Mouse (Mus musculus): ENCODE results near the gene Il25. TPM values are rescaled to one million over a fixed set of nuclear protein-coding genes. Genes with fewer than 3 reads are reported as not detected.

The Il25 gene
- polyA plus RNA-seq, 1 experiment from 2014 or later = 1.3 TPM

DNA sequence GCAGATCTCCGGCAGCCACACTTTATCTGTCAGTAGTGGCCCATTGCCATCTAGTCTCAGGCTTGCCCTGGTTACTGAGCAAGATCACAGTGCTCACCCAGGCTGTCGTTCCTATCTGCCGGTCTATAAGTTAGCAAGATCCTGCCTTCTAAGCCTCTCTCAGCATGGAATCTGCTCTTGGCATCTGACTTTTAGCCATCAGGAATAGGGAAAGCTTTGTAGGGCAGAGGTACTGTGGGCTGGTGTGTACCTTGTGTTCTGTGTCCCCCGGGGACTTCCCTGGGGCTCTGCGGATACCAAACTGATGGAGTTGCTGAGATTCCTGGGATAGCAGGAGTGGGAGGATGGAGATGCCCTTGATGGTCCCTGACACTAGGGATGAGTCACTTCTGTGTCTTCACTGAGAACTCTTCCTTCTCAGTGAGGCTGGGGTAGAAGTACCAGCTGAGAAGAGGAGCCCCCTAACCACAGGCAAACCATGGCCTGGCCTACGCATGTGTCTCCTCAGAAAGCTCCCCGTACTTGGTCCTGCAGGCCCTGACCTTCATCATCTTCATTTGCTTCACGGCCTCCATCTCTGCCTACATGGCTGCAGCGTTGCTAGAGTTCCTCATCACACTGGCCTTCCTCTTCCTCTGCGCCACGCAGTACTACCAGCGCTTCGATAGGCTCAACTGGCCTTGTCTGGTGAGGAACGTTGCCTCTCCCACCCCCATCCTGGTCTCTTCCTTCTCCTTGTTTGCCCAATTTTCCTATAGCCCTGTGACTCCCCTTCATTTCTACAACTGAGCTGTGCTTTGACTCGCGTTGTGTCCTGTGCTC, 5.1 kb downstream of the Il25 start:
- no peaks in the 10 kb centered on the region for H3K36me3 ChIP-seq (ENCODE audit: control insufficient read depth, insufficient read depth, low read length)
- ATAC-seq = no peak
- no peaks in the 10 kb centered on the region for H3K9me3 ChIP-seq (ENCODE audit: control insufficient read depth, low read length)
- H3K4me2 ChIP-seq (ENCODE audit: low read length) = no peak overlapping the region
- no peaks in the 10 kb centered on the region; the same call in 1 of the 2 replicates for H3K27me3 ChIP-seq (replicated peaks; ENCODE audit: control insufficient read depth, insufficient read depth, low read length)
- no peak overlapping the region for H3K4me3 ChIP-seq (ENCODE audit: low read length)
- H3K9ac ChIP-seq (ENCODE audit: low read depth, low read length) = no peak overlapping the region
- WGBS = 91% methylated on average over 16 of the region's 16 CpGs
- H3K4me1 ChIP-seq (ENCODE audit: control insufficient read depth, insufficient read depth, low read depth, low read length) = peaks cover 4% of the 10 kb centered on the region
- H3K27ac ChIP-seq (ENCODE audit: low read depth, low read length) = no peak overlapping the region

DNA sequence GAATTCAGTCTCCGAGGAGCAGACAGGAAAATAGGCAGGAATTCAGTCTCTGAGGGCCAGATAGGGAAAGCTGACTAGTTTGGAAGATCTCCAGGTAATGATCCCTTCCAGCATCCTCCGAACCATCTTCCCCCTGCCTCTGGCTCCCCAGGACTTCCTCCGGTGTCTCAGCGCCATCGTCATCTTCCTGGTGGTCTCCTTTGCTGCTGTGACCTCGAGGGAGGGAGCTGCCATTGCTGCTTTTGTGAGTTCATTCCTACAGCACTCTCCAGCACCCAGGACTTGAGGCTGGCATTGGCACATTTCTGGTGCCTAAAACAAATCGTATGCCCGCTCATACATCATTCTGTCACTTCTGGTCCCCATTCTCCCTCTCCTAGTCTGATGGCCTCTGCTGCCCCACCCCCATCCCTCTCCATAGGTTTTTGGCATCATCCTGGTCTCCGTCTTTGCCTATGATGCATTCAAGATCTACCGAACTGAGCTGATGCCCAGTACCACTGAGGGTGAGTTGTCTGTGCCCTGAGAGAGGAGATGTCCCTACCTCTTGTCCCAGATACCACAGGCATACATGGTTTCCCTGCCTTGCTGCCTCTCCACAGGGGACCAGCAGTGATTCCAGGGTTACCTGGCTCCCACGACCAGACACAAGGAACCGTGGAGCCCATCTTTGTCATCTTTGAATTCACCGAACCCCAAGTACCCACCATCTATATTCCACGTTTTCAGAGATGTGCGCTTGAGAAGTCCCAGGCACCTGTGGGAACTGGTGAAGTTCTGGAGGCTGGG, 6.1 kb downstream of the Il25 start:
- Histone ChIP-seq H3K36me3 (ENCODE audit: control insufficient read depth, insufficient read depth, low read length) (no peaks in the 10 kb centered on the region), H3K27me3 (replicated peaks; ENCODE audit: control insufficient read depth, insufficient read depth, low read length) (no peaks in the 10 kb centered on the region; the same call in 1 of the 2 replicates), H3K9ac (ENCODE audit: low read depth, low read length) (no peak overlapping the region), H3K4me1 (ENCODE audit: control insufficient read depth, insufficient read depth, low read depth, low read length) (no peaks in the 10 kb centered on the region), H3K4me3 (ENCODE audit: low read length) (no peak overlapping the region), H3K4me2 (ENCODE audit: low read length) (no peak overlapping the region), H3K27ac (ENCODE audit: low read depth, low read length) (no peak overlapping the region), H3K9me3 (ENCODE audit: control insufficient read depth, low read length) (no peaks in the 10 kb centered on the region)
- 70% methylated on average over 15 of the region's 15 CpGs for WGBS
- no peak for ATAC-seq

DNA sequence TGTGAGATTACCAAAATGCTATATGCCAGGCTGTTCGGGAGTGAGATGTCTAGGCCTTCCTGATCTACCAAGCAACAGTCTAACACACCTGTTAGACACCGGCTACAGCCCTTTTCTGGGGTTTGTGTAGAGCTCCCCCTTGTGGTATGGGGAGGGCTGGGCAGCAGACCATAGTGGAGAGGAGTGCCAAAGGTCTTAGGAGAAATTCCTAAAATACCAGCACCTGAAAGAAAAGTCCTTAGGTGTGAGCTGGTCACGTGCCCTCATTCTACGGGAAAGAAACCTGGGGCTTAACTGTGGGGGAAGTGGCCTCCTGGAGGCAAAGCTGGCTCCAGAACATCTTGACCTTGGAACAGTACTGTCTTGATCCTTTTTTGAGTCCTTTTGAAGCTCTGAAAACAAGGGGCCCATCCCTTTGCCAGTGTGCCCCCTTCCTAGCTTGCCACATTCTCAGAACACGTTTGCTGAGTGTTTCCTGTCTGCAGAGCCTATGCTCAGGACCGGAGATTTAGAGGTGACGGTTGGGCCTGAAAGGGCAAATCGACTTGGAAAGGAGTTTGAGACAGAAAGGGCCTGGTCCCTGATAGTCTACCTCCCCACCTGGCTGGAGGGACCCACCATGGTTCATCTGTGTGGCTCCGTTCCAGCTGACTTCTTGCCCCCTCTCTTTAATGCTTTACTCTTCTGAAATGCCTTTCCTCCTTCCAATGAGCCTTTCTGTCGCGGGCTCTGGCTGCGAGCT, 7.1 kb downstream of the Il25 start:
- Histone ChIP-seq H3K27ac (ENCODE audit: low read depth, low read length) (no peak overlapping the region), H3K36me3 (ENCODE audit: control insufficient read depth, insufficient read depth, low read length) (no peaks in the 10 kb centered on the region), H3K9ac (ENCODE audit: low read depth, low read length) (no peak overlapping the region), H3K9me3 (ENCODE audit: control insufficient read depth, low read length) (no peaks in the 10 kb centered on the region), H3K4me3 (ENCODE audit: low read length) (no peak overlapping the region), H3K4me2 (ENCODE audit: low read length) (no peak overlapping the region), H3K27me3 (replicated peaks; ENCODE audit: control insufficient read depth, insufficient read depth, low read length) (no peaks in the 10 kb centered on the region; the same call in 1 of the 2 replicates), H3K4me1 (ENCODE audit: control insufficient read depth, insufficient read depth, low read depth, low read length) (no peaks in the 10 kb centered on the region)
- ATAC-seq = no peak
- WGBS = 54% methylated on average over 12 of the region's 12 CpGs

GRCm38 (mm10) chr14:54940176-54940530, 7.7 kb downstream of the Il25 start:
- Histone ChIP-seq H3K9me3 (ENCODE audit: control insufficient read depth, low read length) (no peaks in the 10 kb centered on the region), H3K27me3 (replicated peaks; ENCODE audit: control insufficient read depth, insufficient read depth, low read length) (no peaks in the 10 kb centered on the region; the same call in 1 of the 2 replicates), H3K4me2 (ENCODE audit: low read length) (no peak overlapping the region), H3K4me1 (ENCODE audit: control insufficient read depth, insufficient read depth, low read depth, low read length) (no peaks in the 10 kb centered on the region), H3K27ac (ENCODE audit: low read depth, low read length) (no peak overlapping the region), H3K9ac (ENCODE audit: low read depth, low read length) (no peak overlapping the region), H3K4me3 (ENCODE audit: low read length) (no peak overlapping the region), H3K36me3 (ENCODE audit: control insufficient read depth, insufficient read depth, low read length) (no peaks in the 10 kb centered on the region)
- no peak for ATAC-seq
- WGBS = 87% methylated on average over 3 of the region's 3 CpGs

DNA sequence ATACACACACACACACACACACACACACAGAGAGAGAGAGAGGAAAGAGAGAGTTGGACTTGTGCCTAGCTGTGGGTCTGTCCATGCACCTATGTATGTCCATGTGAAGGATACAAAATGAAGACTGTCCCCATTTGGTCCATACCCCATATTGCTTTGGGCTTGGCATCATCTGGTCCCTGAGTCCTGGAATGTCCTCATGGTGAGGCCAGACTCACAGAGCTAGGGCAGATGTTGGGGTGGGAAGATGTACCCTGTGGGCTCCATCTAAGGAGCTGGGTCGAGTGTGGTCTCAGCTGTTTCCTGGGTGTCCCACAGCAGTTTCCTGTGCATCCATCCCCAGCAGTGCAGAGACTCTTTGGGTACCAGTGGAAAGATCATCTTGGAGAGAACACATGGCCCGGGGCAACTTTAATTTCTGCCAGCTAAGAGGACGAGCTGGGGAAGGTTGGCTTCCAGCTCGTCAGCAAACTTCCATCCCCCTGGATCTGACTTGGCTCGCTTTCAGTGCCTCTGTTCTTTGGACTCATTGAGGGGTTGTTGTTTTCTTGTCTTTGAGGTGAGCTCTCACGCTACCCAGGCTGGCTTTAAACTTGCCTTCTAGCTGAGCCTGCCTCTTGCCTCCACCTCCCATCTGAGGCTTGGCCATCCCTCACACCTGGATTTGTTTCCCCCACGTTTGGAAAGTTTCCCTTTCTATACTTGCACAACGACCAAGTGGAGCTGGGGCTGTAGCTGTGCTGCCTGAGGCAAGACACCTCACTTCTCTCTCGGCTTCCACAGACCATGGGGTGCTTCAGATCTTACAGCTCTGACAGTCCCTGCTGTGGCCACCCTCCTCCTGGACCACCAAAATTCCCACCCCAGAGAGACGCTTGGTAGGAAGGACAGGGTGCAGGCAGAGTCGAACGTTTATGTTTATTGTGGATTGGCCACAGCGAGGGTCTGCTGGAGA, 8.8 kb downstream of the Il25 start:
- Histone ChIP-seq H3K4me3 (ENCODE audit: low read length) (no peak overlapping the region), H3K27ac (ENCODE audit: low read depth, low read length) (no peak overlapping the region), H3K9me3 (ENCODE audit: control insufficient read depth, low read length) (no peaks in the 10 kb centered on the region), H3K4me1 (ENCODE audit: control insufficient read depth, insufficient read depth, low read depth, low read length) (no peaks in the 10 kb centered on the region), H3K4me2 (ENCODE audit: low read length) (no peak overlapping the region), H3K36me3 (ENCODE audit: control insufficient read depth, insufficient read depth, low read length) (no peaks in the 10 kb centered on the region), H3K27me3 (replicated peaks; ENCODE audit: control insufficient read depth, insufficient read depth, low read length) (no peaks in the 10 kb centered on the region; the same call in 1 of the 2 replicates), H3K9ac (ENCODE audit: low read depth, low read length) (no peak overlapping the region)
- no peak for ATAC-seq
- WGBS = 67% methylated on average over 13 of the region's 13 CpGs

DNA sequence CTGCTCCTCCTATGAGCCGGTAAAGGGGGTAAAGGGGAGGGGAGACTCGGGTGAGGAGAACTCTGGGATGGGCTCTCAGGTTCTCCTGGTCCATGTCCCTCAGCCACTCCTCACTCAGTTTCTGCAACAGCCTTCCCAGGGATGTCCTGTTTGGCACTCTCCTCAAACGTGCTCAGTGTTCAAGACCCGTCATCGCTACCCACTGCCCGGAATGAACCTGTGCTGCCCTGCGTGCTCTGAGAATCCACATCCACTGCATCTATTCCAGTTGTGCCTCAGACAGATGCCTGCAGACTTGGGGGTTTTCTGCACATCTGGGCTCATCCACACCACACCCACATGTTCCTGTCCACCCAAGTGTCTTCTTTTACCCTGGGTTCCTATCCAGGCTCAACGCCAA, 10.0 kb downstream of the Il25 start:
- no peaks in the 10 kb centered on the region for H3K36me3 ChIP-seq (ENCODE audit: control insufficient read depth, insufficient read depth, low read length)
- no peaks in the 10 kb centered on the region; the same call in 1 of the 2 replicates for H3K27me3 ChIP-seq (replicated peaks; ENCODE audit: control insufficient read depth, insufficient read depth, low read length)
- no peak for ATAC-seq
- no peak overlapping the region for H3K9ac ChIP-seq (ENCODE audit: low read depth, low read length)
- H3K9me3 ChIP-seq (ENCODE audit: control insufficient read depth, low read length) = no peaks in the 10 kb centered on the region
- H3K4me2 ChIP-seq (ENCODE audit: low read length) = no peak overlapping the region
- no peak overlapping the region for H3K27ac ChIP-seq (ENCODE audit: low read depth, low read length)
- 86% methylated on average over 8 of the region's 8 CpGs for WGBS
- no peak overlapping the region for H3K4me3 ChIP-seq (ENCODE audit: low read length)
- H3K4me1 ChIP-seq (ENCODE audit: control insufficient read depth, insufficient read depth, low read depth, low read length) = no peaks in the 10 kb centered on the region

GRCm38 (mm10) chr14:54943971-54944370, 11.5 kb downstream of the Il25 start:
- Histone ChIP-seq H3K4me1 (ENCODE audit: control insufficient read depth, insufficient read depth, low read depth, low read length) (no peaks in the 10 kb centered on the region), H3K9me3 (ENCODE audit: control insufficient read depth, low read length) (no peaks in the 10 kb centered on the region), H3K4me2 (ENCODE audit: low read length) (no peak overlapping the region), H3K9ac (ENCODE audit: low read depth, low read length) (no peak overlapping the region), H3K27me3 (replicated peaks; ENCODE audit: control insufficient read depth, insufficient read depth, low read length) (no peaks in the 10 kb centered on the region; the same call in 1 of the 2 replicates), H3K36me3 (ENCODE audit: control insufficient read depth, insufficient read depth, low read length) (no peaks in the 10 kb centered on the region), H3K4me3 (ENCODE audit: low read length) (no peak overlapping the region), H3K27ac (ENCODE audit: low read depth, low read length) (no peak overlapping the region)
- no peak for ATAC-seq
- WGBS = 96% methylated on average over 7 of the region's 7 CpGs

DNA sequence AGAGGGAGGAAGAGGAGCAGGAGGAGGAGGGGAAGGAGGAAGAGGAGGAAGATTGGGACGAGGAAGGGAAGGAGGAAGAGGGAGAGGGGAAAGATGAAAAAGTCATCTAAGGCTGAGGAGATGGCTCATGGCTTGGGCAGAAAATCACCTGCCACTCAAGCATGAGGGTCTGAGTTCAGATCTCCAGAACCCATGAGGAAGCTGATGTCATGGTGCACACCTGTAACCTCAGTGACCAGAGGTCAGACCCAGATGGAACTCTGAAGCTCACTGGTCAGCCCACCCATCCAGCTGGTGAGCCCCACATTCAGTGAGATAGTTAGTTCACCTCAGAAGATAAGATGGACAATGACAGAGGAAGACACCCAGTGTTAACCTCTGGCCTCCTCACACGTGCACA, 12.4 kb downstream of the Il25 start:
- no peak overlapping the region for H3K27ac ChIP-seq (ENCODE audit: low read depth, low read length)
- no peaks in the 10 kb centered on the region for H3K9me3 ChIP-seq (ENCODE audit: control insufficient read depth, low read length)
- no peaks in the 10 kb centered on the region for H3K36me3 ChIP-seq (ENCODE audit: control insufficient read depth, insufficient read depth, low read length)
- 78% methylated on average over 2 of the region's 2 CpGs for WGBS
- no peak overlapping the region for H3K9ac ChIP-seq (ENCODE audit: low read depth, low read length)
- H3K4me3 ChIP-seq (ENCODE audit: low read length) = no peak overlapping the region
- no peaks in the 10 kb centered on the region for H3K27me3 ChIP-seq (replicated peaks; ENCODE audit: control insufficient read depth, insufficient read depth, low read length)
- H3K4me1 ChIP-seq (ENCODE audit: control insufficient read depth, insufficient read depth, low read depth, low read length) = no peaks in the 10 kb centered on the region
- no peak for ATAC-seq
- H3K4me2 ChIP-seq (ENCODE audit: low read length) = no peak overlapping the region

Data from hindbrain, embryonic 16.5 days (tissue).